ENCODE assay signal across 10 mouse cellular contexts in the genomic region with DNA sequence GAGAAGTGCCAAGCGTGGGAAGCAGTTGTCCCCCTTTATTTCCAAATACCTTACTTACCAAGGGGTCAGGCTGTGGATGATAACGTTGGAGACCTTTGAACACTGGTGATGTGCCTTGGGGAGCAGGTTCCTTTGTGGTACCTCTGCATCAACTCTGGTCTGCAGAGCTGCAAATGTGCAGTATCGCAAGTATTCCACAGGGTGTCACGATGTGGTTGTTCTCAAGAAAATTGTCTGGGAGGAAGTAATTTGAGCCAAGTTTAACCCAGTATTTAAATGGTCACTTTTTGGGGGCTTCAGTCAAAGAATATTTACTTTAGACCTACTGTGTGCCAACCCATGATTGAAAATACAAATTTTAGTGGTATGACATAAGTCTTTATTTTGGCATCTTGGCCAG.
DNase-seq lines count a peak whose midpoint lies in the region; ATAC-seq and TF ChIP-seq lines count a peak whose summit lies in the region.
"Had no signal": no experiment of that assay in that cellular context is flagged by ENCODE, and none has a peak within 500 bp of the region (broad histone marks: within the 10 kb centered on the region; RNA-seq: fewer than 3 reads in every experiment).

No protein-coding gene starts in this region.

- peak; percentile 39 for DNase-seq in heart, postnatal 0 days (ENCODE audit: low spot score)
- no peak for DNase-seq in lung, adult 2 months
- DNase-seq in brain, adult 2 months (ENCODE audit: low read depth, low spot score) = peak; percentile 68
- peak; percentile 65 for DNase-seq in limb, embryonic 14.5 days (ENCODE audit: low spot score)
- DNase-seq in ovary, adult 18-20 months (ENCODE audit: low spot score) = no peak
- no peak for DNase-seq in layer of hippocampus, adult 9-10 months (ENCODE audit: low spot score)
- DNase-seq: heart, adult 18-20 months had no signal

- H3K4me2 ChIP-seq in heart, postnatal 0 days (ENCODE audit: low read depth, low read length) = no peak overlapping the region
- no peak overlapping the region for H3K4me2 ChIP-seq in heart, embryonic 11.5 days
- H3K4me2 ChIP-seq in lung, embryonic 16.5 days (ENCODE audit: low read depth, low read length) = no peak overlapping the region
- H3K4me2 ChIP-seq in limb, embryonic 14.5 days (replicated peaks; ENCODE audit: low read depth, low read length, severe bottlenecking) = no peak overlapping the region
- H3K4me2 ChIP-seq: limb, embryonic 13.5 days had no signal

- no peak for TF ChIP-seq EP300 in heart, postnatal 0 days (IDR thresholded peaks at IDR 0.05; ENCODE audit: low read depth)

- WGBS in heart, postnatal 0 days = 39% methylated on average over 4 of the region's 4 CpGs
- 44% methylated on average over 4 of the region's 4 CpGs for WGBS in heart, embryonic 11.5 days (ENCODE audit: insufficient replicate concordance)
- WGBS in lung, embryonic 16.5 days = 44% methylated on average over 4 of the region's 4 CpGs
- 42% methylated on average over 4 of the region's 4 CpGs for WGBS in lung, adult 2 months
- 29% methylated on average over 4 of the region's 4 CpGs for WGBS in limb, embryonic 14.5 days

- TF ChIP-seq CTCF in heart, postnatal 0 days (IDR thresholded peaks at IDR 0.05; ENCODE audit: low read depth) = peak; percentile 54
- TF ChIP-seq CTCF in lung, adult 2 months (IDR thresholded peaks at IDR 0.05; ENCODE audit: insufficient read depth, low read length) = no peak

- peaks cover 40% of the 10 kb centered on the region for H3K27me3 ChIP-seq in heart, postnatal 0 days (ENCODE audit: control insufficient read depth, insufficient read depth, low read length)
- H3K27me3 ChIP-seq in heart, embryonic 11.5 days (ENCODE audit: control insufficient read depth, insufficient read depth, low read length) = no peaks in the 10 kb centered on the region
- no peaks in the 10 kb centered on the region for H3K27me3 ChIP-seq in lung, embryonic 16.5 days (ENCODE audit: control insufficient read depth, insufficient read depth, low read depth, low read length)
- no peaks in the 10 kb centered on the region for H3K27me3 ChIP-seq in limb, embryonic 14.5 days (ENCODE audit: control insufficient read depth, insufficient read depth, low read length)
- H3K27me3 ChIP-seq: limb, embryonic 13.5 days had no signal

- no peak overlapping the region for H3K9ac ChIP-seq in heart, postnatal 0 days (replicated peaks; ENCODE audit: low read depth, low read length)
- H3K9ac ChIP-seq in heart, embryonic 11.5 days (ENCODE audit: low read depth, low read length) = no peak overlapping the region
- H3K9ac ChIP-seq in lung, embryonic 16.5 days (ENCODE audit: low read length) = no peak overlapping the region
- H3K9ac ChIP-seq in limb, embryonic 14.5 days (ENCODE audit: low read depth, low read length, severe bottlenecking) = no peak overlapping the region
- H3K9ac ChIP-seq: limb, embryonic 13.5 days had no signal

- TF ChIP-seq POLR2A in lung, adult 2 months (IDR thresholded peaks at IDR 0.05; ENCODE audit: borderline replicate concordance, extremely low read depth, low read depth, low read length) = no peak
- no peak for TF ChIP-seq POLR2A in limb, embryonic 14.5 days (IDR thresholded peaks at IDR 0.05; ENCODE audit: borderline replicate concordance, extremely low read depth, insufficient read depth, insufficient read length)

- no peak for ATAC-seq in heart, postnatal 0 days (ENCODE audit: insufficient read depth, low read depth)
- no peak for ATAC-seq in heart, embryonic 11.5 days (replicated peaks; ENCODE audit: insufficient number of reproducible peaks, low FRiP score, low TSS enrichment)
- peak; percentile 56 for ATAC-seq in lung, embryonic 16.5 days (ENCODE audit: low read depth)
- ATAC-seq in limb, embryonic 14.5 days (ENCODE audit: low FRiP score, low read depth) = no peak

- no peaks in the 10 kb centered on the region for H3K4me1 ChIP-seq in heart, postnatal 0 days (ENCODE audit: control insufficient read depth, insufficient read depth)
- no peaks in the 10 kb centered on the region for H3K4me1 ChIP-seq in heart, embryonic 11.5 days (ENCODE audit: control insufficient read depth, insufficient read depth, low read length)
- no peaks in the 10 kb centered on the region for H3K4me1 ChIP-seq in lung, embryonic 16.5 days (replicated peaks; ENCODE audit: control insufficient read depth, insufficient read depth, low read length)
- H3K4me1 ChIP-seq in lung, adult 2 months (ENCODE audit: control insufficient read depth, insufficient read depth, low read length) = no peaks in the 10 kb centered on the region
- H3K4me1 ChIP-seq in limb, embryonic 14.5 days (ENCODE audit: control insufficient read depth, insufficient read depth, low read length) = peaks cover 2% of the 10 kb centered on the region; the same call in 1 of the 2 replicates

- no peak overlapping the region for H3K4me3 ChIP-seq in heart, postnatal 0 days (ENCODE audit: low read depth, low read length)
- no peak overlapping the region for H3K4me3 ChIP-seq in heart, embryonic 11.5 days (ENCODE audit: low read depth, low read length)
- H3K4me3 ChIP-seq in lung, embryonic 16.5 days (ENCODE audit: low read length) = no peak overlapping the region
- no peak overlapping the region for H3K4me3 ChIP-seq in lung, adult 2 months (replicated peaks; ENCODE audit: extremely low read depth, low read depth, low read length)
- no peak overlapping the region for H3K4me3 ChIP-seq in limb, embryonic 14.5 days (replicated peaks; ENCODE audit: low read length)
- H3K4me3 ChIP-seq: limb, embryonic 13.5 days had no signal

- no peaks in the 10 kb centered on the region for H3K9me3 ChIP-seq in heart, postnatal 0 days (replicated peaks; ENCODE audit: control insufficient read depth, low read length)
- no peaks in the 10 kb centered on the region for H3K9me3 ChIP-seq in heart, embryonic 11.5 days (replicated peaks; ENCODE audit: control insufficient read depth, low read length)
- H3K9me3 ChIP-seq in lung, embryonic 16.5 days (ENCODE audit: control insufficient read depth, low read length) = no peaks in the 10 kb centered on the region
- no peaks in the 10 kb centered on the region for H3K9me3 ChIP-seq in limb, embryonic 14.5 days (ENCODE audit: control insufficient read depth, low read length)
- H3K9me3 ChIP-seq: limb, embryonic 13.5 days had no signal

- no peaks in the 10 kb centered on the region for H3K36me3 ChIP-seq in heart, postnatal 0 days (replicated peaks; ENCODE audit: control insufficient read depth, insufficient read depth, low read length)
- no peaks in the 10 kb centered on the region for H3K36me3 ChIP-seq in heart, embryonic 11.5 days (ENCODE audit: control insufficient read depth, insufficient read depth, low read length)
- H3K36me3 ChIP-seq in lung, embryonic 16.5 days (ENCODE audit: control insufficient read depth, insufficient read depth, low read length) = no peaks in the 10 kb centered on the region
- no peaks in the 10 kb centered on the region for H3K36me3 ChIP-seq in limb, embryonic 14.5 days (ENCODE audit: control insufficient read depth, insufficient read depth, low read length)
- H3K36me3 ChIP-seq: limb, embryonic 13.5 days had no signal

- H3K27ac ChIP-seq in heart, postnatal 0 days (ENCODE audit: low read depth) = no peak overlapping the region
- no peak overlapping the region for H3K27ac ChIP-seq in heart, embryonic 11.5 days (ENCODE audit: low read depth, low read length)
- H3K27ac ChIP-seq in lung, embryonic 16.5 days (ENCODE audit: low read length) = no peak overlapping the region
- H3K27ac ChIP-seq in limb, embryonic 14.5 days (replicated peaks; ENCODE audit: low read depth, low read length) = no peak overlapping the region
- H3K27ac ChIP-seq: limb, embryonic 13.5 days had no signal

Comparison
In these comparisons a context has a peak if more than half of its experiments do, and no peak if none do; other contexts are left out.
1. DNase-seq: peak in heart, postnatal 0 days (single experiment), brain, adult 2 months (single experiment) and limb, embryonic 14.5 days (single experiment); none in lung, adult 2 months (single experiment), ovary, adult 18-20 months (single experiment) and layer of hippocampus, adult 9-10 months (single experiment).